Mouse (Mus musculus): ENCODE measurements at regions not wholly inside any gene's neighbourhood (a gene's known extent, or its start where the extent isn't known, plus 50 kb on each side); places are given as distances from the start of the nearest gene placed in this dataset.

- Histone ChIP-seq H3K4me3 (replicated peaks) (no peak overlapping the region), H3K27ac (no peak overlapping the region), H3K4me2 (replicated peaks) (no peak overlapping the region), H3K9me3 (no peaks in the 10 kb centered on the region), H3K4me1 (replicated peaks) (peaks cover 11% of the 10 kb centered on the region), H3K36me3 (no peaks in the 10 kb centered on the region), H3K9ac (no peak overlapping the region), H3K27me3 (replicated peaks) (no peaks in the 10 kb centered on the region)
- ATAC-seq, result no peak
- 32% methylated on average over 4 of the region's 5 CpGs for WGBS
Observed at GRCm38 (mm10) chr13:37540980-37541531, 196.0 kb downstream of the Ly86 start.

GRCm38 (mm10) chr13:37541674-37542073, 196.7 kb downstream of the Ly86 start:
- Histone ChIP-seq H3K27ac (no peak overlapping the region), H3K4me3 (replicated peaks) (no peak overlapping the region), H3K4me1 (replicated peaks) (peaks cover 11% of the 10 kb centered on the region), H3K36me3 (no peaks in the 10 kb centered on the region), H3K4me2 (replicated peaks) (peak overlapping the region; percentile 22; the same call in 1 of the 2 replicates), H3K9me3 (no peaks in the 10 kb centered on the region), H3K27me3 (replicated peaks) (no peaks in the 10 kb centered on the region), H3K9ac (no peak overlapping the region)
- peak; percentile 37 for ATAC-seq
- 16% methylated on average over 6 of the region's 6 CpGs for WGBS

- no peak overlapping the region for H3K27ac ChIP-seq
- H3K36me3 ChIP-seq, result no peaks in the 10 kb centered on the region
- H3K4me3 ChIP-seq (replicated peaks), result no peak overlapping the region
- 90% methylated on average over 13 of the region's 13 CpGs for WGBS
- H3K27me3 ChIP-seq (replicated peaks), result no peaks in the 10 kb centered on the region
- H3K9ac ChIP-seq, result no peak overlapping the region
- H3K4me1 ChIP-seq (replicated peaks), result peaks cover 8% of the 10 kb centered on the region
- no peaks in the 10 kb centered on the region for H3K9me3 ChIP-seq
- no peak for ATAC-seq
- no peak overlapping the region for H3K4me2 ChIP-seq (replicated peaks)
Observed at GRCm38 (mm10) chr13:37542744-37543196, 197.8 kb downstream of the Ly86 start.

GRCm38 (mm10) chr13:37543788-37544187, 198.8 kb downstream of the Ly86 start:
- Histone ChIP-seq H3K36me3 (no peaks in the 10 kb centered on the region), H3K4me3 (replicated peaks) (no peak overlapping the region), H3K27ac (no peak overlapping the region), H3K9me3 (no peaks in the 10 kb centered on the region), H3K4me2 (replicated peaks) (no peak overlapping the region), H3K27me3 (replicated peaks) (no peaks in the 10 kb centered on the region), H3K9ac (no peak overlapping the region), H3K4me1 (replicated peaks) (0 out of 2 replicates have a peak, but pooled peaks cover 3% of the 10 kb centered on the region)
- 85% methylated on average over 3 of the region's 3 CpGs for WGBS
- ATAC-seq, result no peak

- no peak overlapping the region for H3K4me3 ChIP-seq (replicated peaks)
- no peaks in the 10 kb centered on the region for H3K36me3 ChIP-seq
- no peak for ATAC-seq
- H3K9me3 ChIP-seq, result no peaks in the 10 kb centered on the region
- no peak overlapping the region for H3K9ac ChIP-seq
- no peak overlapping the region for H3K27ac ChIP-seq
- H3K4me1 ChIP-seq (replicated peaks), result 0 out of 2 replicates have a peak, but pooled peaks cover 3% of the 10 kb centered on the region
- H3K4me2 ChIP-seq (replicated peaks), result no peak overlapping the region
- no peaks in the 10 kb centered on the region for H3K27me3 ChIP-seq (replicated peaks)
- 91% methylated on average over 2 of the region's 2 CpGs for WGBS
Observed at GRCm38 (mm10) chr13:37544696-37545095, 199.7 kb downstream of the Ly86 start.

GRCm38 (mm10) chr13:37546556-37546955, 201.5 kb downstream of the Ly86 start:
- no peaks in the 10 kb centered on the region for H3K27me3 ChIP-seq (replicated peaks)
- 0 out of 2 replicates have a peak, but pooled peaks cover 2% of the 10 kb centered on the region for H3K4me1 ChIP-seq (replicated peaks)
- no peak overlapping the region for H3K4me2 ChIP-seq (replicated peaks)
- no peak overlapping the region for H3K9ac ChIP-seq
- H3K9me3 ChIP-seq, result no peaks in the 10 kb centered on the region
- no peak for ATAC-seq
- no peak overlapping the region for H3K4me3 ChIP-seq (replicated peaks)
- no peaks in the 10 kb centered on the region for H3K36me3 ChIP-seq
- WGBS, result 80% methylated on average over 3 of the region's 3 CpGs
- H3K27ac ChIP-seq, result no peak overlapping the region

GRCm38 (mm10) chr13:37550584-37550983, 205.6 kb downstream of the Ly86 start:
- H3K36me3 ChIP-seq, result no peaks in the 10 kb centered on the region
- H3K9ac ChIP-seq, result no peak overlapping the region
- WGBS, result 80% methylated on average over 4 of the region's 4 CpGs
- no peak overlapping the region for H3K27ac ChIP-seq
- no peaks in the 10 kb centered on the region for H3K27me3 ChIP-seq (replicated peaks)
- H3K4me1 ChIP-seq (replicated peaks), result no peaks in the 10 kb centered on the region
- no peak overlapping the region for H3K4me3 ChIP-seq (replicated peaks)
- no peak for ATAC-seq
- H3K9me3 ChIP-seq, result no peaks in the 10 kb centered on the region
- H3K4me2 ChIP-seq (replicated peaks), result no peak overlapping the region

- Histone ChIP-seq H3K4me2 (replicated peaks) (no peak overlapping the region), H3K9me3 (no peaks in the 10 kb centered on the region), H3K27me3 (replicated peaks) (no peaks in the 10 kb centered on the region), H3K4me3 (replicated peaks) (no peak overlapping the region), H3K4me1 (replicated peaks) (no peaks in the 10 kb centered on the region), H3K9ac (no peak overlapping the region), H3K27ac (no peak overlapping the region), H3K36me3 (no peaks in the 10 kb centered on the region)
- no peak for ATAC-seq
- 68% methylated on average over 5 of the region's 5 CpGs for WGBS
Observed at GRCm38 (mm10) chr13:37553392-37553791, 208.4 kb downstream of the Ly86 start.

GRCm38 (mm10) chr13:37557183-37557582, 212.2 kb downstream of the Ly86 start:
- Histone ChIP-seq H3K9me3 (no peaks in the 10 kb centered on the region), H3K4me1 (replicated peaks) (peaks cover 18% of the 10 kb centered on the region), H3K9ac (no peak overlapping the region), H3K36me3 (no peaks in the 10 kb centered on the region), H3K27ac (no peak overlapping the region), H3K4me2 (replicated peaks) (no peak overlapping the region), H3K27me3 (replicated peaks) (no peaks in the 10 kb centered on the region), H3K4me3 (replicated peaks) (no peak overlapping the region)
- WGBS, result 62% methylated on average over 8 of the region's 8 CpGs
- peak; percentile 69 for ATAC-seq

- Histone ChIP-seq H3K4me2 (replicated peaks) (no peak overlapping the region), H3K4me1 (replicated peaks) (peaks cover 24% of the 10 kb centered on the region), H3K36me3 (no peaks in the 10 kb centered on the region), H3K27ac (no peak overlapping the region), H3K9ac (no peak overlapping the region), H3K4me3 (replicated peaks) (no peak overlapping the region), H3K27me3 (replicated peaks) (no peaks in the 10 kb centered on the region), H3K9me3 (no peaks in the 10 kb centered on the region)
- ATAC-seq, result no peak
- WGBS, result 81% methylated on average over 5 of the region's 5 CpGs
Observed at GRCm38 (mm10) chr13:37557766-37558165, 212.8 kb downstream of the Ly86 start.

GRCm38 (mm10) chr13:37559056-37559455, 214.0 kb downstream of the Ly86 start:
- no peak overlapping the region for H3K4me2 ChIP-seq (replicated peaks)
- H3K9me3 ChIP-seq, result no peaks in the 10 kb centered on the region
- peaks cover 24% of the 10 kb centered on the region for H3K4me1 ChIP-seq (replicated peaks)
- H3K4me3 ChIP-seq (replicated peaks), result no peak overlapping the region
- H3K36me3 ChIP-seq, result no peaks in the 10 kb centered on the region
- ATAC-seq, result no peak
- 61% methylated on average over 5 of the region's 5 CpGs for WGBS
- H3K9ac ChIP-seq, result no peak overlapping the region
- H3K27ac ChIP-seq, result no peak overlapping the region
- H3K27me3 ChIP-seq (replicated peaks), result no peaks in the 10 kb centered on the region

GRCm38 (mm10) chr13:37559706-37560313, 214.8 kb downstream of the Ly86 start:
- Histone ChIP-seq H3K27ac (no peak overlapping the region), H3K9me3 (no peaks in the 10 kb centered on the region), H3K4me2 (replicated peaks) (no peak overlapping the region), H3K4me3 (replicated peaks) (no peak overlapping the region), H3K9ac (no peak overlapping the region), H3K4me1 (replicated peaks) (peaks cover 24% of the 10 kb centered on the region), H3K36me3 (no peaks in the 10 kb centered on the region), H3K27me3 (replicated peaks) (no peaks in the 10 kb centered on the region)
- WGBS, result 62% methylated on average over 7 of the region's 7 CpGs
- no peak for ATAC-seq

- no peaks in the 10 kb centered on the region for H3K9me3 ChIP-seq
- H3K4me1 ChIP-seq (replicated peaks), result peaks cover 24% of the 10 kb centered on the region
- no peak for ATAC-seq
- 35% methylated on average over 9 of the region's 9 CpGs for WGBS
- H3K36me3 ChIP-seq, result no peaks in the 10 kb centered on the region
- no peak overlapping the region for H3K4me2 ChIP-seq (replicated peaks)
- H3K27ac ChIP-seq, result no peak overlapping the region
- no peak overlapping the region for H3K4me3 ChIP-seq (replicated peaks)
- H3K27me3 ChIP-seq (replicated peaks), result no peaks in the 10 kb centered on the region
- no peak overlapping the region for H3K9ac ChIP-seq
Observed at GRCm38 (mm10) chr13:37560387-37560786, 215.4 kb downstream of the Ly86 start.

Measured in intestine, embryonic 15.5 days (tissue).